Mouse (Mus musculus) small intestine, adult 10 weeks (tissue): ENCODE measurements around the gene Gnb1l. TPM values are rescaled to one million over a fixed set of nuclear protein-coding genes. Genes with fewer than 3 reads are reported as not detected.

ENCODE experiments used
- polyA plus RNA-seq: library from polyadenylated mRNA; stranded (reverse); fragments of 350-450 nt; fragmentation: Illumina TruSeq; extraction: RNeasy Lipid Tissue Mini Kit (QIAGEN cat#74804); gene quantifications from one replicate; pipeline ENCODE4 v1.2.3, GENCODE M21; 2014; ENCODE audit warnings: low replicate concordance

The Gnb1l gene
- 0.59 TPM for polyA plus RNA-seq

DNA sequence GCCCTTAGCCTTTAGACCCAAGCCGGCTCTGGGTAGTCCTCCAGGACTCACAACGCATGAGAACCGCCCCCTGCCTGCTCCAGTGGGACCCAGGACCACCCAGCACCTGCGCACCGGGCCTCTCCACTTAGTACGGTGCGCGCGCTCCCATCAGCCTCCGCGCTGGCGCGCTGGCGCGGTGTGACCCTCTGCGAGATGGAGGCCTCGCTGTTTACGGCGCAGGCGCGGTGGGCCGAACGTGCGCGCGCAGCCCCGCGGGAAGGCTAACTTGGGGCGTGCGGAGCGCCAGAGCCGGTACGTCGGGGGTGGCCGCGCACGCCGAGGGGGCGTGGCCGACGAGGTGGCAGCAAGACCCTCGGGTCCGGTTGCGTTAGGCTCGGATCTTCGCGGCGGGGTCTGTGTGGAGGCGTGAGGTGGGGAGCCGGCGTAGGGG is at the start of gene Gnb1l, which contains the start of gene Rtl10:
Gene Gnb1l (plus strand): TSS at position 156 of the 433 bp plus-strand sequence.
Gene Rtl10 (plus strand): TSS at position 344 of the 433 bp plus-strand sequence.

DNA sequence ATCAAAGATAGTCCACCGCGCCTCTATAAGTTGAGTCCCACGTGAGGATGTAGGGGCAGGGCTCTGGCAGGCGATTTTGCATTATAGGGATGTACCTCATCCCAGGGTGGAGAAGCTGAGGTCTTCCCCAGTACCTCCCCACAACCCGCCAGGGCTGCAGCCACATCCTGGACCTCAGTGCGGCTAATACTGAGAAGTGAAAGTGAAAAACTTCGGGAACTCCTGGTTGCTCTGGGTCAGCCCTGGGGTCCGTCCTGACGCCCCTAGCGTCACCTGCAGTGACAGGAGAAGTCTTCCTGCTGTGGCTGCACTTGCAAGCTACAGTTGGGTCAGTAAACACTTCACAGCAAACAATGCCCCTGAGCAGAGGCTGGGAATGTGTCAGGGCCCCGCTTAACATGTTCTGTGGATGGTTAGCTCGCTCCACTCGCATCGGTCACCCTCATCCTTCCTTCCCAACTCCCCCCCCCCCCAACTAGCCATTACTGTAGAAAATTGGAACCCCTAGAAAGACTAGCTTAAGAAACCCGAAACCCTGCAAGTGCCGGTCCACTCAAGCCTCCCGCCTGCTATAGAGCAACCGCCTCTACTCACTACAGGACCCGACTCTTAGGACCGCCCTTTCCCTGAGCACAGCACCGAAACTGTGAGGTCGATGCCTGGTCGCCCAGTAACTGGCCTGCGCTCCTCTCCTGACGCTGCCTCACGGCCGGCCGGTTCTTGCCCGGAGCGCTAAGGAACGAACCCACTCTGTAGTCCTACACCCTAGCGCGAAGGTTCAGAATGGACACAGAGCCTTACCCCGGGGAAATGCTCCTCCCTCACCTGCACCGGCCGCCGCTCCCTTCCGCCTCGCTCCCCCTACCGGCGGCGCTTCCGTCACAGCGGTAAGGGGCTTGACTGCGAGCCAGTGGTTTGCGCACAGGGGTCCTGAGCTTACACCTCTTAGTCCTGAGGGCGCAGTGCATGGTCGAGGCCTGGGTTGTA is 91.6 kb downstream of the Gnb1l start, which contains the start of gene Tbx1:
Gene Tbx1 (minus strand): TSS at position 868 of the 987 bp plus-strand sequence.

Other genes starting within 250 kb of the Gnb1l start
- 84.6 TPM for gene Ranbp1, start 250.0 kb upstream of the Gnb1l start, polyA plus RNA-seq
- not detected for gene Gm49776, start 240.4 kb upstream of the Gnb1l start, polyA plus RNA-seq
- gene Dgcr8, start 209.5 kb upstream of the Gnb1l start, polyA plus RNA-seq = 23.3 TPM
- gene Tango2, start 150.6 kb upstream of the Gnb1l start, polyA plus RNA-seq = 8.9 TPM
- not detected for gene Arvcf, start 150.5 kb upstream of the Gnb1l start, polyA plus RNA-seq
- gene Txnrd2, start 72.3 kb upstream of the Gnb1l start, polyA plus RNA-seq = 1.2 TPM
- gene Comt, start 71.9 kb upstream of the Gnb1l start, polyA plus RNA-seq = 5.1 TPM
- not detected for gene Rtl10, start 188 bp downstream of the Gnb1l start, polyA plus RNA-seq
- gene Tbx1, start 92.0 kb downstream of the Gnb1l start, polyA plus RNA-seq = not detected
- gene Gp1bb, start 123.7 kb downstream of the Gnb1l start, polyA plus RNA-seq = not detected
- gene Gm49601, start 127.7 kb downstream of the Gnb1l start, polyA plus RNA-seq = not detected
- gene Sept5, start 131.2 kb downstream of the Gnb1l start, polyA plus RNA-seq = 2.1 TPM